Mouse (Mus musculus) macrophage (primary cell): ENCODE results near the gene Poll. TPM values are rescaled to one million over a fixed set of nuclear protein-coding genes. Genes with fewer than 3 reads are reported as not detected.

Experiments used
- H3K27ac ChIP-seq: fragments of 350-480 bp; formaldehyde crosslinking; 2 replicates; pipeline ENCODE4 v1.9.0; 2021
- H3K36me3 ChIP-seq: fragments of 350-480 bp; formaldehyde crosslinking; 2 replicates; pipeline ENCODE4 v1.9.0; 2021; ENCODE audit errors: inconsistent target
- H3K4me3 ChIP-seq: fragments of 350-480 bp; formaldehyde crosslinking; 2 replicates; pipeline ENCODE4 v1.9.0; 2021; ENCODE audit errors: inconsistent target
- H3K79me2 ChIP-seq: fragments of 350-480 bp; formaldehyde crosslinking; 2 replicates; pipeline ENCODE4 v1.9.0; 2021; ENCODE audit errors: inconsistent target
- WGBS: methylation state at CpG from one replicate; pipeline ENCODE4 v1.1.7; 2026; ENCODE audit warnings: inconsistent platforms; ENCODE audit not compliant: missing documents; 5-methylcytosine and 5-hydroxymethylcytosine counted together
- polyA plus RNA-seq: library from polyadenylated mRNA; stranded (reverse); fragments of 250-400 nt; gene quantifications from 3 replicates; pipeline ENCODE4 v1.2.4, GENCODE M21; 2018; ENCODE audit warnings: inconsistent platforms
- total RNA-seq, 78 experiments: library from RNA; depleted of rRNA; stranded (reverse); fragments of 250-400 nt; gene quantifications; 1 replicate in 9 of 78; 2 replicates in 24 of 78; 3 replicates in 43 of 78; 4 replicates in 2 of 78; pipeline ENCODE4 v1.2.4; 2018; ENCODE audit warnings: inconsistent platforms in 56 of 78

Poll gene
- 1 to 10 TPM in 25 of 26 experiments, under 1 TPM in 1; 0.86 to 8.7 (median 4.0) TPM for total RNA-seq (2018; cell fraction: chromatin; rRNA removed)
- 1 to 10 TPM; 2.8 to 7.9 (median 5.7) TPM for total RNA-seq (2018; cell fraction: cytosol; rRNA removed)
- 1 to 10 TPM; 1.5 to 9.1 (median 4.5) TPM for total RNA-seq (2018; cell fraction: nucleus; rRNA removed)
- polyA plus RNA-seq: 3.9 to 6.8 TPM (median 4.7 TPM) in 3 replicates

GRCm38 (mm10) chr19:45560153-45560890 is at the start of gene Poll, which contains the start of gene Gm17018:
Gene Poll (minus strand): TSS chr19:45560531.
Gene Gm17018 (plus strand): TSS chr19:45560615.
- no peaks in the 10 kb centered on the region for H3K79me2 ChIP-seq
- WGBS: 1% methylated on average over 33 of the region's 35 CpGs

GRCm38 (mm10) chr19:45608648-45609339 is 48.5 kb upstream of the Poll start:
- WGBS: 93% methylated on average over 13 of the region's 13 CpGs
- H3K36me3 ChIP-seq: no peaks in the 10 kb centered on the region
- H3K4me3 ChIP-seq: no peak overlapping the region
- no peak overlapping the region for H3K27ac ChIP-seq
- no peaks in the 10 kb centered on the region for H3K79me2 ChIP-seq

More at GRCm38 (mm10) chr19:45560153-45560890, at the start of gene Poll, which contains the start of gene Gm17018:
- Histone ChIP-seq H3K36me3 (no peaks in the 10 kb centered on the region; the same call in 1 of the 2 replicates), H3K4me3 (peak within 1 kb of the TSS; percentile 70), H3K27ac (peak within 1 kb of the TSS; percentile 22)

GRCm38 (mm10) chr19:45607479-45607878 is 47.1 kb upstream of the Poll start:
- no peaks in the 10 kb centered on the region for H3K79me2 ChIP-seq
- H3K4me3 ChIP-seq: no peak overlapping the region
- no peaks in the 10 kb centered on the region for H3K36me3 ChIP-seq
- 96% methylated on average over 7 of the region's 7 CpGs for WGBS
- H3K27ac ChIP-seq: no peak overlapping the region

DNA sequence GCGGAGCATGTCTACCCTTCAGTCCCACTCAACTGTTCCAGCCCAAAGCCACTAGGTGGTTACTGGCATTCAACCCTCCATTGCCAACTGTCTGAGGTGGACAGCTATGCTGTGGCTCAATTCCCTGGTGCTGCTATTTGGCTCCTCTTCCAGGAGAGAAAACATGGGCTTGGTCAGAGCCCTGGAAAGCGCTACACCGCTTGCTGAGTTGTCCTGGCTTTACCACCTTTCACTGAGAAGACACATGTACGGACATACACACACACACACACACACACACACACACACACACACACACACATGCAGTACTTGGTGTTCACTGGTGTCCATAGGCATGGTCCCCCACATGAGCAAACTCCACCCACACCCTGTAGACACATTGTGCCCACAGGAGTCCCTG is 46.4 kb upstream of the Poll start:
- H3K27ac ChIP-seq: no peak overlapping the region
- H3K79me2 ChIP-seq: no peaks in the 10 kb centered on the region
- no peaks in the 10 kb centered on the region for H3K36me3 ChIP-seq
- WGBS: 100% methylated on average over 1 of the region's 4 CpGs
- no peak overlapping the region for H3K4me3 ChIP-seq

GRCm38 (mm10) chr19:45602606-45603005 is 42.3 kb upstream of the Poll start:
- H3K36me3 ChIP-seq: no peaks in the 10 kb centered on the region
- no peak overlapping the region for H3K4me3 ChIP-seq
- H3K79me2 ChIP-seq: no peaks in the 10 kb centered on the region
- WGBS: 96% methylated on average over 5 of the region's 5 CpGs
- no peak overlapping the region for H3K27ac ChIP-seq

DNA sequence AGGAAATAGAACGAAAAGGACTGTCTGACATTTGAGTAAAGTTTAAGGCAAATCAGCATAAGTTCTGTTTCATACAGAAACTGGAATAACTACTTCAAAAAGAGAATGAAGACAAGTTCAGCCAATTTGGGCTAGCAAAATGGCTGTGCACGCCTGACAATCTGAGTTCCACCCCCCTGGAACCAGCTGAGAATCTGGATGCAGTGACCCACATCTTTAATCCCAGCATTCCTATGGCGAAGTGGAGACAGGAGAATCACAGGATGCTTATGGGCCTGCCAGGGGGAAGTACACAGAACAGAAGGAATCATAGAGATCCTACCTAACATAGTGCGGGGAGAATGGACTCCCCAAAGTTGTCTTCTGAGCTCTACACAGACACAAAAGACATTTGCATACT is 36.8 kb upstream of the Poll start:
- Histone ChIP-seq H3K79me2 (no peaks in the 10 kb centered on the region), H3K36me3 (no peaks in the 10 kb centered on the region), H3K4me3 (no peak overlapping the region), H3K27ac (no peak overlapping the region)
- 95% methylated on average over 4 of the region's 4 CpGs for WGBS

GRCm38 (mm10) chr19:45596434-45596833 is 36.1 kb upstream of the Poll start:
- Histone ChIP-seq H3K36me3 (no peaks in the 10 kb centered on the region), H3K79me2 (no peaks in the 10 kb centered on the region), H3K27ac (no peak overlapping the region), H3K4me3 (no peak overlapping the region)
- whole genome bisulfite sequencing: 95% methylated on average over 6 of the region's 6 CpGs

DNA sequence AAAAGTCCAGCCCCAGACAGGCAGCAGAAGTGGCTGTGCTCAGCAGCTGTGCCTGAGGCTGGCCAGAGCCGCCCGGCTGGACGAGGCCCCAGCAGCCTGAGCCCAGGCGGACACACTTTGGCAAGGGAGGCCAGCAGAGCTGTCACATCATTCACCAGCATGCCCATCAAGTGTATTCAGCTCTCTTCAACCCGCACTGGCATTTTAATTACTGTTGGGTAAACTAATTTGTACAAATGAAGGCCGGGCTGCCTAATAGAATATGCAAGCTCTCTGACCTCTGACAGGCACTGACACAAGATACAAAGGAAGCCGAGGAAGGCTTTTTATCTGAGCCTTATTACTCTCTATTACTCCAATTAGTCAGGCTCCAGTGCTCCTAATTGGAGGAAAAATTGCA is 35.7 kb upstream of the Poll start:
- H3K27ac ChIP-seq: no peak overlapping the region
- no peak overlapping the region for H3K4me3 ChIP-seq
- peaks cover 4% of the 10 kb centered on the region; the same call in 1 of the 2 replicates for H3K79me2 ChIP-seq
- 92% methylated on average over 7 of the region's 7 CpGs for WGBS
- H3K36me3 ChIP-seq: no peaks in the 10 kb centered on the region

DNA sequence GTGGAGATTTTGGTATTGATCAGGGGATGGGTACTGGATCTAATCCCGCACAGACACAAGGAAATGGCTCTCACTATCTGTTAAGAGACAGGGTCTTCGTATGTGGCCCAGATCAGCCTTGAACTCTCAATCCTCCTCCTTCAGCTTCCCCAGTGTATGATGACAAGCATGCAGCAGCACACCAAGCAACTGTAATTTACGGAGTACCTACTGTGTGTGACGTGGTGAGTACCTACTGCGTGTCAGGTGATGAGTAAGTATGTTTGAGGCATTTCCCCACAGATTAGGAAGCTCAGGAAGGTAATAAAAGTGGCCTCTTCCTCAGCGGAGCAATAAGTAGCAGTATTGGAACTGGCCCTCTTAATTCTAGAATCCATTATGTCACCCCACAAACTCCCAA is 35.1 kb upstream of the Poll start:
- WGBS: 96% methylated on average over 6 of the region's 6 CpGs
- H3K79me2 ChIP-seq: peaks cover 9% of the 10 kb centered on the region
- H3K27ac ChIP-seq: no peak overlapping the region
- H3K4me3 ChIP-seq: no peak overlapping the region
- no peaks in the 10 kb centered on the region for H3K36me3 ChIP-seq

- H3K79me2 ChIP-seq: peaks cover 23% of the 10 kb centered on the region
- H3K27ac ChIP-seq: no peak overlapping the region
- 99% methylated on average over 7 of the region's 7 CpGs for WGBS
Observed at GRCm38 (mm10) chr19:45594079-45594478, 33.7 kb upstream of the Poll start.

GRCm38 (mm10) chr19:45592916-45593315 is 32.6 kb upstream of the Poll start:
- Histone ChIP-seq H3K27ac (no peak overlapping the region), H3K79me2 (peaks cover 35% of the 10 kb centered on the region), H3K4me3 (no peak overlapping the region), H3K36me3 (no peaks in the 10 kb centered on the region)
- 95% methylated on average over 9 of the region's 9 CpGs for WGBS

More at GRCm38 (mm10) chr19:45594079-45594478, 33.7 kb upstream of the Poll start:
- no peaks in the 10 kb centered on the region for H3K36me3 ChIP-seq
- H3K4me3 ChIP-seq: no peak overlapping the region

GRCm38 (mm10) chr19:45591704-45592103 is 31.4 kb upstream of the Poll start:
- Histone ChIP-seq H3K27ac (peak overlapping the region; percentile 91), H3K4me3 (peak overlapping the region; percentile 38)
- WGBS: 4% methylated on average over 7 of the region's 7 CpGs

GRCm38 (mm10) chr19:45589761-45590160 is 29.4 kb upstream of the Poll start:
- H3K79me2 ChIP-seq: peaks cover 49% of the 10 kb centered on the region
- H3K36me3 ChIP-seq: no peaks in the 10 kb centered on the region
- 99% methylated on average over 6 of the region's 6 CpGs for WGBS
- H3K27ac ChIP-seq: no peak overlapping the region
- no peak overlapping the region for H3K4me3 ChIP-seq

More at GRCm38 (mm10) chr19:45591704-45592103, 31.4 kb upstream of the Poll start:
- H3K79me2 ChIP-seq: peaks cover 43% of the 10 kb centered on the region
- H3K36me3 ChIP-seq: no peaks in the 10 kb centered on the region

GRCm38 (mm10) chr19:45587509-45588292 is 27.4 kb upstream of the Poll start:
- no peak overlapping the region for H3K4me3 ChIP-seq
- H3K27ac ChIP-seq: no peak overlapping the region
- WGBS: 83% methylated on average over 6 of the region's 6 CpGs
- H3K79me2 ChIP-seq: peaks cover 65% of the 10 kb centered on the region
- H3K36me3 ChIP-seq: no peaks in the 10 kb centered on the region
